Mouse (Mus musculus): ENCODE results near the gene Dgat2. TPM values are rescaled to one million over a fixed set of nuclear protein-coding genes. Genes with fewer than 3 reads are reported as not detected.

The Dgat2 gene
- polyA plus RNA-seq, 1 experiment from 2014 or later = 17.3 TPM

DNA sequence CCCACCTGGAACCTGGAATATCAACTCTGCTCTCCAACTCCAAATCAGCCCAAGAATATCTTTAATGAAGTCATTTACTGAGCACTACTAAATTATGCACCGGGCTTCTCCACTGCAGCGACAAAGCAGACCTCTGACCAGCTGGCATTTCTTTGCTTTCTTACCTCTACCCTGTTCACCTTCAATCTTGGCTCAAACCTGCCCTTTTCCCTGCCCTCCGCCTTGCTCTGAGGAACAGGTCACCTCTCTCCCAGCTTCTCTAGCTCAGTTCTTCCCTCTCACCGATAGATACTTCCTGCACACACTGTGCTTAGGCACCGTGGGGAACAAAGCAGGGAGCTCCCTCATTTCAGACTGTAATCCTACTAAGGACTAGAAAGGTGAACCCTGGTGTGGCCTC is 59.9 kb downstream of the Dgat2 start:
- Histone ChIP-seq H3K4me3 (replicated peaks; ENCODE audit: low read length) (no peak overlapping the region), H3K9me3 (ENCODE audit: control insufficient read depth, low read length) (no peaks in the 10 kb centered on the region), H3K36me3 (replicated peaks; ENCODE audit: control insufficient read depth, insufficient read depth) (no peaks in the 10 kb centered on the region), H3K27ac (no peak overlapping the region), H3K4me1 (replicated peaks; ENCODE audit: control insufficient read depth, insufficient read depth, low read length) (no peaks in the 10 kb centered on the region), H3K27me3 (ENCODE audit: control insufficient read depth, insufficient read depth, low read length) (no peaks in the 10 kb centered on the region), H3K9ac (no peak overlapping the region), H3K4me2 (replicated peaks) (no peak overlapping the region)
- WGBS = 75% methylated on average over 5 of the region's 5 CpGs
- ATAC-seq (ENCODE audit: low FRiP score) (no peak), DNase-seq (ENCODE audit: low spot score) (no peak)

DNA sequence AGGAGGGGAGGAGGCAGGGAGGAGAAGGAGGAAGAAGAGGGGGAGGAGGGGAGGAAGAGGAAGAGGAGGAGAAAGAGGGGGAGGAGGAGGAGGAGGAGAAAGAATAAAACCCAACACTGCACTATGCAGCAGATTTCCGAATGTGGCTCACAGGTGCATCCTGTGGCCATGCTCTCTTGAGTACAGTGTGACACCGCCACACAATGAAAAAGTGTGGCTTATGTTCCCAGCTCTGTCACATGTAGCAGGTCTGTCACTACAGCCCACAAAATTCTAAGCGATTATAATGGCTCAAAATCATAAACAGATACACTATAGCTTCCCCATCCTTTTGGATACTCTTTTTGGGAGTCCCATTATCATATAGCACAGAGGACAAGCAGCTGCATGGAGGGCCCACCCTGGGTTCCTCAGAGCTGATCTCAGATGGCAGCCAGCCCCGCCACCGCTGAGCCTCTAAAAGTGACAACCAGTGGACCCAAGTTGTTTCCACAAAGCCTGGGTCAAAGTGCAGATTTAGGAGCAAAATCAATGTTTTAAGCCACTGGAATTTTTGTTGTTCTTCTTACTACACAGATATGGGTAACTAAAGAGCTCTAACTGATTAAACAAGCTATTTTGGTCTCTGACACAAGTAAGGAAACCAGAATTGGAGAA is 61.5 kb downstream of the Dgat2 start:
- Histone ChIP-seq H3K36me3 (replicated peaks; ENCODE audit: control insufficient read depth, insufficient read depth) (no peaks in the 10 kb centered on the region), H3K9me3 (ENCODE audit: control insufficient read depth, low read length) (no peaks in the 10 kb centered on the region), H3K27ac (no peak overlapping the region), H3K27me3 (ENCODE audit: control insufficient read depth, insufficient read depth, low read length) (no peaks in the 10 kb centered on the region), H3K4me2 (replicated peaks) (no peak overlapping the region), H3K4me1 (replicated peaks; ENCODE audit: control insufficient read depth, insufficient read depth, low read length) (no peaks in the 10 kb centered on the region), H3K9ac (no peak overlapping the region), H3K4me3 (replicated peaks; ENCODE audit: low read length) (no peak overlapping the region)
- ATAC-seq (ENCODE audit: low FRiP score) = no peak
- WGBS = 88% methylated on average over 5 of the region's 5 CpGs
- DNase-seq (ENCODE audit: low spot score) = no peak

DNA sequence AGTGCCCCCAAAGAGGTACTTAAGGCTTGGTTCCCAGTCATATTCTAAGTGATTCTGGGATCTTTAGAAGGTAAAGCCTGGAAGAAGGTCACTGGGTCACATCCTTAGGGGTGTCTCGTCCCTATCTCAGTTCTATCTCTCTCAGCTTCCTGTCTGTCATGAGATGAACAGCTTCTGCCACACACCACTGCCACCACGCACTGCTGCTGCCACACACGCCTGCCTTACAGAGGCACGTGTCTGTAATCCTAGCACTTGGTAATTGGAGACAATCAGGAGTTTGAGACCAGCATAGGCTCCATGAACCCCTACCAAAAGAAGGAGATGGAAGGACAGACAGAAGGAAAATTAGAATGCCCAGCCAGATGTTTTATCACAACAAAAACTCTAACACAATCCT is 62.4 kb downstream of the Dgat2 start:
- DNase-seq (ENCODE audit: low spot score) = no peak
- no peak overlapping the region for H3K9ac ChIP-seq
- ATAC-seq (ENCODE audit: low FRiP score) = no peak
- no peaks in the 10 kb centered on the region for H3K27me3 ChIP-seq (ENCODE audit: control insufficient read depth, insufficient read depth, low read length)
- WGBS = 89% methylated on average over 4 of the region's 4 CpGs
- H3K36me3 ChIP-seq (replicated peaks; ENCODE audit: control insufficient read depth, insufficient read depth) = no peaks in the 10 kb centered on the region
- H3K9me3 ChIP-seq (ENCODE audit: control insufficient read depth, low read length) = no peaks in the 10 kb centered on the region
- no peak overlapping the region for H3K27ac ChIP-seq
- H3K4me1 ChIP-seq (replicated peaks; ENCODE audit: control insufficient read depth, insufficient read depth, low read length) = no peaks in the 10 kb centered on the region
- no peak overlapping the region for H3K4me3 ChIP-seq (replicated peaks; ENCODE audit: low read length)
- H3K4me2 ChIP-seq (replicated peaks) = no peak overlapping the region

DNA sequence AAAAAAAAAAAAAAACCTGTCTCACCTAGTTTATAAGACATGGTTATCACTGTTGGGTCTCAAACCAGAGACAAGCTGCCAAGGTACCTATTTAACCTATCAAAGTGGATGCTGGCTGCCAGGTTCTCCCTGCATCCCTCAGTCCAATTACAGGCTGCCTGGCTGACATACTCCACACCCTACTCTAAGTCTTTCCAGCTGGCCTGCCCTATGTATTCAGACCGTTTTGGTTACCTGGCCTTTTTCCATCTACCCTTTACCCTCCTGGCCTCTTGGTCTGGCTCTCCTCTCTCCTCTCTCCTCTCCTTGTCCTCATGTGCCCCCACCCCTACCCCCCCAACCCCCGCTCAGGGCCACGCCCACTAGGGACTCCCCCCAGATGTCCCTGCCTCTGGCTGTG is 65.7 kb downstream of the Dgat2 start:
- Histone ChIP-seq H3K27ac (no peak overlapping the region), H3K4me1 (replicated peaks; ENCODE audit: control insufficient read depth, insufficient read depth, low read length) (no peaks in the 10 kb centered on the region), H3K9ac (no peak overlapping the region), H3K4me2 (replicated peaks) (no peak overlapping the region), H3K9me3 (ENCODE audit: control insufficient read depth, low read length) (no peaks in the 10 kb centered on the region), H3K4me3 (replicated peaks; ENCODE audit: low read length) (no peak overlapping the region), H3K36me3 (replicated peaks; ENCODE audit: control insufficient read depth, insufficient read depth) (no peaks in the 10 kb centered on the region), H3K27me3 (ENCODE audit: control insufficient read depth, insufficient read depth, low read length) (no peaks in the 10 kb centered on the region)
- ATAC-seq (ENCODE audit: low FRiP score) = no peak
- WGBS = 78% methylated on average over 3 of the region's 3 CpGs
- no peak for DNase-seq (ENCODE audit: low spot score)

DNA sequence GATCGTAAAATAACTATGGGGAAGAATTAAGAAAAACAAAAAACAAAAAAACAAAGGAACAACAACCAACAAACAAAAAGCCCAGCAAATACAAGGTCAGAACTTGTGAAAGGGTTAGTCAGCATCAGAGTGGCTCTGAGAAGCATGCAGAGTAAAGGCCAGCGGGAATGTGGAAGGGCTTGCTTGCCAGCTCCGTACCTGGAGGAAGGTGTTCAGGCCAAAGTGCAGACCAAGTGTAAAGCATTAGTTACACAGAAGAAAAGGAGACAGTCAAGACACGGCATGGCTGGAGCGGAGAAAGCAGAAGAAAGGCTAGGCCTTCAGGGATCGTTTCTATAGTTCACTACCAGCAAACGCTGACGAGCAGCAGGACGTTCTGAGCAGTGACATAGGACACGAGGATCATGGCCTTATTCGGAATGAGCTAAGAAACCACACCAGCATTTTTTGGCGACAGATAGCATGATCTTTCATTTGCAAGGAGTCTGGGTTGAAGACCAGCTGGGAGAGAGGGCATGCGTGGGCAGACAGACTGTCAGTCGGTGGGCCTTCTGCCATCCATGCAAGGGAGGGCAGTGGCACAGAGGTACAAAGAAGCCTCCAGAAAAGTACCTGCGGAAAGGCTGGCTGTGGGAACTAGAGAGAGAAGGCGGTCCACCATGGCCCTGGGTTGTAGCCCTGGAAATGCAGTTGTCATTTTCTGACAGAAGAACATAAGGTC is 68.4 kb downstream of the Dgat2 start:
- Histone ChIP-seq H3K27me3 (ENCODE audit: control insufficient read depth, insufficient read depth, low read length) (no peaks in the 10 kb centered on the region), H3K9me3 (ENCODE audit: control insufficient read depth, low read length) (no peaks in the 10 kb centered on the region), H3K27ac (no peak overlapping the region), H3K4me1 (replicated peaks; ENCODE audit: control insufficient read depth, insufficient read depth, low read length) (no peaks in the 10 kb centered on the region), H3K9ac (no peak overlapping the region), H3K4me3 (replicated peaks; ENCODE audit: low read length) (no peak overlapping the region), H3K36me3 (replicated peaks; ENCODE audit: control insufficient read depth, insufficient read depth) (no peaks in the 10 kb centered on the region), H3K4me2 (replicated peaks) (no peak overlapping the region)
- ATAC-seq (ENCODE audit: low FRiP score) (no peak), DNase-seq (ENCODE audit: low spot score) (no peak)
- WGBS = 90% methylated on average over 16 of the region's 16 CpGs

DNA sequence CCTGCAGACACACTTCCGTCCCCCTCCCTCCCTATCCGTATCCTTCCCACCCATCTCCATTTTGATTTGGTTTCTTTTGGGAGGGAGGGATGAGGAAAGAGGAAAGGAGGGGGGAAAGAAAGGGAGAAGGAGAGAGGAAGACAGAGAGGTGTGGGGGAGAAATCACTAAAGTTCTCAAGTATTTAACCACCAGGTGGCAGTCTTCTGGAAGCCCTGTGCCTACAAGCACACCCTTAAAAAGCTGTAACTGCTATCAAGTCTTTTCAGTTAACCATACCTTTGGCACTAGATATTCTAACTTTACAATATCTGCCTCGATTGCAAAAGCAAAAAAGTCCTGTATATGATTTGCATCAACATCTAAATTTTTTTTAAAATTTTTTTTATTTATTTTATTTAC is 75.0 kb downstream of the Dgat2 start:
- H3K36me3 ChIP-seq (replicated peaks; ENCODE audit: control insufficient read depth, insufficient read depth) = no peaks in the 10 kb centered on the region
- H3K9ac ChIP-seq = no peak overlapping the region
- H3K4me3 ChIP-seq (replicated peaks; ENCODE audit: low read length) = no peak overlapping the region
- ATAC-seq (ENCODE audit: low FRiP score) (0 out of 2 replicates have a peak, but pooled peaks have one; percentile 48), DNase-seq (ENCODE audit: low spot score) (peak; percentile 77)
- 39% methylated on average over 3 of the region's 3 CpGs for WGBS
- peaks cover 8% of the 10 kb centered on the region; the same call in 1 of the 2 replicates for H3K4me1 ChIP-seq (replicated peaks; ENCODE audit: control insufficient read depth, insufficient read depth, low read length)
- no peak overlapping the region for H3K4me2 ChIP-seq (replicated peaks)
- H3K9me3 ChIP-seq (ENCODE audit: control insufficient read depth, low read length) = no peaks in the 10 kb centered on the region
- no peak overlapping the region for H3K27ac ChIP-seq
- no peaks in the 10 kb centered on the region for H3K27me3 ChIP-seq (ENCODE audit: control insufficient read depth, insufficient read depth, low read length)

DNA sequence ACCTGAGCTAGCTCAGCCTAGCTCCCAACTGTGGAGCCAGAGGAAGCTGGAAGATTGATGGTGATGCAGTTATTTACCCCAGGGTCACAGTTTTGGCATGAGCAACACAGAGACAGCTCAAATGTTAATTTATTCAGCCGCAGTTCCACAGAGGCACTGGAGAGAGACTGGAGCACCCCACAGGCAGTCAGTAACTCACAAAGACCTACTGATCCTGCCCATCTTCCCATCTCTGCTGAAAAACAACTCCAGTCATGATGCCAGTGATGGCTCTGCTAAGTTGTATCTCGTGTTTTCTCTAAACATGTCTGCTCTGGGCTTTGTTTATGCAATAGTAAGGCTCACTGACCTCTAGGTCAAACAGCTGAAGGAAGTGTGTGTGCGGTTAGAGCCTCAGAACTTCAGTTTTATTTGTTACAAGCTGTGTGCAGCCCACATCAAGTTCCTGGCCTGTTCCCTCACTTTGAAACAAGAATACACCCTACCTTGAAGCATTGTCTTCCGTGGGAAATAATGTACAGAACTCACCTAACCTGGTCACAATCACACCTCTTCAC is 75.7 kb downstream of the Dgat2 start:
- H3K4me1 ChIP-seq (replicated peaks; ENCODE audit: control insufficient read depth, insufficient read depth, low read length) = peaks cover 10% of the 10 kb centered on the region
- DNase-seq (ENCODE audit: low spot score) = no peak
- no peak overlapping the region for H3K9ac ChIP-seq
- H3K4me3 ChIP-seq (replicated peaks; ENCODE audit: low read length) = no peak overlapping the region
- H3K9me3 ChIP-seq (ENCODE audit: control insufficient read depth, low read length) = no peaks in the 10 kb centered on the region
- 0 out of 2 replicates have a peak overlapping the region, but pooled peaks have one; percentile 9 for H3K27ac ChIP-seq
- H3K36me3 ChIP-seq (replicated peaks; ENCODE audit: control insufficient read depth, insufficient read depth) = no peaks in the 10 kb centered on the region
- no peak for ATAC-seq (ENCODE audit: low FRiP score)
- H3K27me3 ChIP-seq (ENCODE audit: control insufficient read depth, insufficient read depth, low read length) = no peaks in the 10 kb centered on the region
- no peak overlapping the region for H3K4me2 ChIP-seq (replicated peaks)
- WGBS = 52% methylated on average over 4 of the region's 4 CpGs

Other genes with a start within 250 kb of the Dgat2 start
- 16.1 and 18.0 TPM in 2 replicates for gene Uvrag, start 41.6 kb downstream of the Dgat2 start, polyA plus RNA-seq (2014; fragmentation: Nextera tagmentation; extraction: Ambion mirVana)
- 1.3 and 2.5 TPM in 2 replicates for gene Mogat2, start 55.9 kb upstream of the Dgat2 start, polyA plus RNA-seq (2014; fragmentation: Nextera tagmentation; extraction: Ambion mirVana)
- 122 and 135 TPM in 2 replicates for gene Map6, start 84.7 kb upstream of the Dgat2 start, polyA plus RNA-seq (2014; fragmentation: Nextera tagmentation; extraction: Ambion mirVana)
- 122 and 128 TPM in 2 replicates for gene Serpinh1, start 170.5 kb upstream of the Dgat2 start, polyA plus RNA-seq (2014; fragmentation: Nextera tagmentation; extraction: Ambion mirVana)
- gene Gdpd5, start 198.7 kb upstream of the Dgat2 start, polyA plus RNA-seq (2014; fragmentation: Nextera tagmentation; extraction: Ambion mirVana) = 37.7 and 46.2 TPM in 2 replicates

All from hindbrain, embryonic 14.5 days (tissue).